Mouse (Mus musculus) inflammation-experienced regulatory T-cells, adult 6 months (primary cell): Measurements from ENCODE around the gene Gm7849. TPM values are rescaled to one million over a fixed set of nuclear protein-coding genes. Genes with fewer than 3 reads are reported as not detected.
"Not testable (repeated sequence)": the region's sequence is repeated elsewhere in the genome, so short reads cannot be mapped to it uniquely, and the experiment has no call there.

Experiments
- ATAC-seq: one replicate; pipeline ENCODE4 v1.8.0; 2017
- polyA plus RNA-seq, 3 experiments: library from polyadenylated mRNA; unstranded; fragments of 100-300 nt; shearing (Covaris generic); gene quantifications; one replicate each; pipeline ENCODE4 v1.2.1; 2017

Gm7849 gene
- not detected for polyA plus RNA-seq

DNA sequence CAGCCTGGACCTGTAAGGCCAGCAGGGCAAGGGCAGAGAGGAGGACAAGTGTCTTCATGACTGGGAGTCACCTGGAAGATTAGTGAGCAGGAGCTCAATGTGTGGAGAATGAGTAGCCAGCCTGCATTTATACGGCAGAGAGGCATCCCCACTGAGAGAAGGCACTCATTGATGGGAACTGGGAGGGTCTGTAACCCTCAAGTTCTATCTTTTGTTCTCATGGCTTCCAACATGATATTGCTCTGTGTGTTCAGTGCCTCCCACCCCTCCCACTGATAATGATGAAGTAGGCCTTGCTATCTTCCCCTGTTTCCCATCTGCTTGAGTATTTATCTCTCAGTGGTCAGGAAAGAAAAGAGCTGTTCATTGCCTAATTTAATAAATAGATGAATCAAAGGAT, at the start of gene Gm7849:
Gene Gm7849 (minus strand): TSS at position 101 of the 400 bp plus-strand sequence.
- ATAC-seq, result not testable (repeated sequence)

DNA sequence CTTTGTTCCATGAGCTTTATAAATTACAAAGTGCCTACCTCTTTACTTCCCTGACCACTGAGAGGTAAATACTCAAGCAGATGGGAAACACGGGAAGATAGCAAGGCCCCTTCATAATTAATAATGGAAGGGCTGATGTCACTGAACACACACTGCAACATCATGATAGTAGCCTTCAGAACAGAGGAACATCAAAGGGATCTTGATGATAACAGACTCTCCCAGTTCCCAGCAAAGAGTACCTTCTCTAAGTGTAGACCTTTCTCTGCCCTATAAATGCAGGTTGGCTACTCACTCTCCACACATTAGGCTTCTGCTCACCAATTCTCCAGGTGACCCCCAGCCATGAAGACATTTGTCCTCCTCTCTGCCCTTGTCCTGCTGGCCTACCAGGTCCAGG, 29.2 kb downstream of the Gm7849 start, which contains the start of gene Defa36:
Gene Defa36 (plus strand): TSS at position 301 of the 400 bp plus-strand sequence.
- not testable (repeated sequence) for ATAC-seq

Other genes with a start within 250 kb of the Gm7849 start
- not detected for gene Gm15292, start 206.8 kb downstream of the Gm7849 start, polyA plus RNA-seq
- not detected for gene Defa27, start 141.0 kb downstream of the Gm7849 start, polyA plus RNA-seq
- gene Defa29, start 129.5 kb downstream of the Gm7849 start, polyA plus RNA-seq, result not detected
- gene Defa2, start 78.0 kb downstream of the Gm7849 start, polyA plus RNA-seq, result not detected
- gene Defa33, start 64.7 kb downstream of the Gm7849 start, polyA plus RNA-seq, result not detected
- not detected for gene Defa36, start 29.1 kb downstream of the Gm7849 start, polyA plus RNA-seq
- gene Defa20, start 52.7 kb upstream of the Gm7849 start, polyA plus RNA-seq, result not detected
- not detected for gene Defa32, start 72.5 kb upstream of the Gm7849 start, polyA plus RNA-seq
- not detected for gene Defa37, start 108.8 kb upstream of the Gm7849 start, polyA plus RNA-seq
- not detected for gene Defa28, start 126.4 kb upstream of the Gm7849 start, polyA plus RNA-seq
- gene Gm7861, start 137.9 kb upstream of the Gm7849 start, polyA plus RNA-seq, result not detected
- not detected for gene Defa26, start 161.6 kb upstream of the Gm7849 start, polyA plus RNA-seq
- gene Defa17, start 199.2 kb upstream of the Gm7849 start, polyA plus RNA-seq, result not detected
- not detected for gene Defa34, start 209.2 kb upstream of the Gm7849 start, polyA plus RNA-seq
- gene AY761184, start 247.1 kb upstream of the Gm7849 start, polyA plus RNA-seq, result not detected